Mouse (Mus musculus) lung, postnatal 36 days (tissue): ENCODE results near the gene Axdnd1.

ENCODE experiments used
- DNase-seq: peaks from one replicate; pipeline ENCODE4 v3.0.0; 2022; ENCODE audit warnings: mixed read lengths

Axdnd1 gene

GRCm38 (mm10) chr1:156420671-156421297 is at the start of gene Axdnd1:
Gene Axdnd1, minus strand, starts transcription at chr1:156421159.
- peak; percentile 92 for DNase-seq

DNA sequence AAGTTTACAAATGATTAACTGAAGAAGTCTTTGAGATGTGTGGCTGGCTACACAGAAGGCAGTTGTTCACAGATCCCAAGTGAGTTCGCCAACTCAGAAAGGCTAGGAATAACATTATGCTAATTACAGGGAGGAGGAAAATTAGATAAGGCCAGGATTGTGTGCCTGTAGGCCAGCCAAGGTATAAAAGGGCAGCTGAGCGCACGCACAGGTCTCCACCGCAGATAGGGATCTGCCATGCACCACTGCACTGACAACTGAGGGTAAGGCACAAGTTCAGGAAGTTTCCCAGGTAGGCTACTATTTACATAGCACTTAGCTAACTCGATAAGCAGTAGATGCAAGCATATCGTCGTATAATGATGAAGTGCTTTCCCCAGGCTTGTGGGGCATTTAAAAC is 49.6 kb upstream of the Axdnd1 start:
- peak; percentile 29 for DNase-seq

DNA sequence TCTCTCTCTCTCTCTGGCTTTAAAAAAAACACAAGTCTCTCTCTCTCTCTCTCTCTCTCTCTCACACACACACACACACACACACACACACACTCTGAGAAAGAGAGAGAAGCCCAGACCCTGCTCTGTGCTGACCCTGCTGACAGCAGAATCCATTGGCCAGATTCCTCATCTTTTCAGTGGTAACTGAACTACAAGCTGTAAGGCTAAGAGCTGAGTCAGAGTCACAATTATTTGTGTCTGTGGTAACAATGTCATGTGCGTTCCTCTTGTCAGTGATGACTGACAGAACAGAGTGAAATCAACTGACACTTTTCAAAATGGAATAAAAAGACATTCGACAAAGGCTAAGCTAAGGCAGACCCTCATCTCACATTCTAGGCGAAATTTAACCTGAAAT is 47.6 kb upstream of the Axdnd1 start:
- no peak for DNase-seq

DNA sequence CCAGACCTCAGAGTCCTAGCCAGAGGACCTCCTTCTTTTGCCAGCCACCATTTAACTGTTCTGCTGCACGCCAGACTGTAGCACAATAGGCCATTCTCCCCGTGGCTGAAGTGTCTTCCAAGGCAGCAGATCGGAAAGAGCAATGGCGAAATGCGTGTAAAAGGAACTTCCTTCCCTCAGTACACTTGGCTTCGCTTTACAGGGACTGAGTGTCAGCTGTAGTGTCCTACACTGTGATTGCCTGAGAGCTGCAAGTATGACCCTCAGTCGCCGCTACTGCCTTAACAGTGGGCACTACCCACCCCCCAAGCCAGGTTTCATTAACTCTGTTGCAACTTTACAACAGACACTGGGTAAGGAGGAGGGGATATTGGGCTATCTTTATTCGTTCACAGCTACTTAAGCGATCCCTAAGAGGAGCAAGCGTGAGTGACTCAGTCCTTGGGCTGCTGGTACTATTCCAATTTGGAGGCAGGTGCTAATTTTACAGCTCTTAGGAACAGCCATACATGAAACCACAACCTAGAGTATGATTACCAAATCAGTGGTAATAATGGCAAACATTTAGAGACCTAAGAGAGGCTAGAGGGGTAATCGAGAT is 46.8 kb upstream of the Axdnd1 start:
- peak; percentile 67 for DNase-seq

GRCm38 (mm10) chr1:156464963-156465362 is 44.0 kb upstream of the Axdnd1 start:
- peak; percentile 60 for DNase-seq

- DNase-seq, result peak; percentile 73
Observed at GRCm38 (mm10) chr1:156463981-156464853, 43.3 kb upstream of the Axdnd1 start.

GRCm38 (mm10) chr1:156462273-156462991 is 41.5 kb upstream of the Axdnd1 start:
- DNase-seq, result no peak

GRCm38 (mm10) chr1:156461036-156461435 is 40.1 kb upstream of the Axdnd1 start:
- DNase-seq, result no peak

GRCm38 (mm10) chr1:156460216-156460615 is 39.3 kb upstream of the Axdnd1 start:
- DNase-seq, result no peak

DNA sequence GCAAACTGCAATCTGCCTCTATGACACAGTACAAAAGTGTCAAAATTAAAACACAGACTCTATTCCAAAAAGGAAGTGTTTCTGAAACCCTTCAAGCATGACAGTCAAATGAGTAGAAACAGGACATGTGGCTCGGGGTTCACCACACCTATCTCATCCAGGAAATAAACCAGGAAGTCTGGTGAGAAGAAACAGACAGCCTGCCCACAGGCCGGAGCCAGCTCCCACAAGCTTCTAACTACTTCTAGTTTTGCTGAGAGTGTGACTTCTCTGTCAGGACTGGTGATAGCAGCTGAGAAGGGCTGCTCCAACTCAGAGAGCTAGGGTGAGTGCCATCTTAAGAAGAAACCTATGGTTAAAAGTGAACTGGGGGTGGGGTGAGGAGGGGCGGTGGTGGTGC is 38.7 kb upstream of the Axdnd1 start:
- DNase-seq, result peak; percentile 58

DNA sequence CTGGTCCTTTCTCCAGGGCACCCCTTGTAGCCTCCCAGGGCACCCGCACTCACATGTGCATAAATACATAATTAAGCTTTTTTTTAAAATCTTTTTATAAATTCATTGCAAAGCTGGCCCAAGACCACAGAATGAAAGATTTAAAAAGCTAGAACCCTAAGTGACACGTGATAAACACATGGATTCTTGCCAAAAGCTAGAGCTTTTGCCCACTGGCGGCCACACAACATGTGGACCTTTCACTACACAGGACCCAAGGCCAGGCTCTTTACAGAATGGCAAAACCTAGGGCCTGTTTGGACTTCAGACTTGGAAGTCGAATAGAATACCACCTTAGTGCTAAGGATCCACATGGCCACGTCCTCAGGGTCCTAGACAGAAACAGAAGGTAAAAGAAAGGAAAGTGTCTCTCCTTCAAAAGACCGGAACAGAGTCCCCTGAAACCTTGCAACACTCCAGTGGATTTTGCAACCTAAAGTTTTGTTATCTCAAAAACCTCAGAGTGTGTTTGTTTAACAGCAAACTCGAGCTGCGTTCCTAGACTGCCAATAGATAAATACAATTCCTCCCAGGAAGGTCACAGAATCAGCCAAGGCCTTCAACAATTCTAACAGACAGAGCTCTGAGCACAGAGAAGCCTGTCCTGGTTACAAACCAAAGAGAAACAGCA is 37.6 kb upstream of the Axdnd1 start:
- DNase-seq, result peak; percentile 77

- DNase-seq, result no peak
Observed at GRCm38 (mm10) chr1:156455005-156455758, 34.2 kb upstream of the Axdnd1 start.

DNA sequence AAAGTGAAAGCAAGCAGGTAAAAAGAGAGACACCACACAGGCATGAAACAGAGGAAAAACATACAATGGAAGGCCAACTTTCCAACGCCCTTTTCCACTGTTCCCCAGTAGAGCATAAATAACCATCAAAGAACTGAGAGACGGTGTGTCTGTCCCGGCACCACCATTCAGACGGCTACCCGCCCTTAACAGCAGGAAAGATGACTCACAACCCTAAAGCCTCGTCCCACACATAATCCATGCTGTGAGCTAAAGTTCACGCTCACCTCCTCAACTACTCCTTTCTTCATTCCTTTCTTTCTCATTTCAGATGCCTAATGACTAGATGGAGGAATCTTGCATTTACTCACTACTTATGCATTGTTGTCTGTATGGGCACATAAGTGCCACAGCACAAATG is 33.4 kb upstream of the Axdnd1 start:
- no peak for DNase-seq

GRCm38 (mm10) chr1:156453876-156454275 is 32.9 kb upstream of the Axdnd1 start:
- DNase-seq, result no peak

DNA sequence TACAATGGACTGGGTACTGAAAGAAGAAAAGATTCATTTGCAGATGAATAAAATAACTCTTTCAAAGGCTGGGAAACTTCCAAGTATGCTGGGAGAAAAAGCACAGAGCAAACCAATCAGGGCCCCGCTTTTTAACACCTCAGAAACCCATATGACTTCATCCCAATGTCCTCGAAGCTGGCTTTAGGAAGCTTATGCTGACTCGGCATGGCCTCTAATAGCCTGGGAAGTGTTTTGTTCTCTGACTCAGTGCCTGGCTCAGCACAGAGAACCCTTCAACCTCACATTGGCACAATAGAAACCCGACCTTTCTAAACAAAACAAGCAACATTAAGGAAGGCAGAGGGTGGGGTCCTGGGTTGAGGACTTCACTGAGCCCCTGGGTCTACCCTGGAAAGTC is 29.5 kb upstream of the Axdnd1 start:
- DNase-seq, result no peak

DNA sequence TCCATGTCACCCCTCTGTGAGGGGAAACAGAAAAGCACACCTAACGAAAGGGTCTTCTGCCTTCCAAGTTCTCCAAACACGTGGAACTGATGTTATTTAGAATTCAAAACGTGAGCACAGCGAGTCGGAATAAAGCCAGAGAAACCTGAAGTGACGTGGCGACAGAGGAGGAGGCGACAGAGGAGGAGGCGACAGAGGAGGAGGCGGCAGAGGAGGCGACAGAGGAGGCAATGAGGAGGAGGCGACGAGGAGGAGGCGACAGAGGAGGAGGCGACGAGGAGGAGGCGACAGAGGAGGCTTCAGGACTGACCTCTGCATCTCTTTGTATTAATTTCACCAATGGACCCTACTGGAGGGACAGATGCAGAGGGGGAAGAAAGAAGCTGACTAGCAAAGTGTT is 28.7 kb upstream of the Axdnd1 start:
- no peak for DNase-seq

DNA sequence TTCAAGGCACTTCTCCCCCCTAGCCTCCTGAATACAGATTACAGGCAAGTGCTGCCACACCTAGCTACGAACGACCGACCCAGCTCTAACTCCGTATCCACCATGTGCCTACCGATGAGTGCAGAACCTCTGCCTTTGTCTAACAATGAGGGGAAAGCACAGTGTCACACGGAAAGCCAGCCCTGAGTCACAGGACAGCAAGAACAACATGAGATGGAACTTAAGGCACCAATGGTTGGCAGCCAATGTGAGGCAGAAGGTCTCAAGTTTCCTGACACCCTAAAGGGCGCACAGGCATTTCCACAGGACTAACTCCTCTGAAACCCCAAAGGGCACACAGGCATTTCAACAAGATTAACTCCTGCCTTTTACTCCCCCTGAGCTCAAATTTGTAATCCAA is 28.1 kb upstream of the Axdnd1 start:
- no peak for DNase-seq

GRCm38 (mm10) chr1:156445049-156445448 is 24.1 kb upstream of the Axdnd1 start:
- DNase-seq, result no peak

DNA sequence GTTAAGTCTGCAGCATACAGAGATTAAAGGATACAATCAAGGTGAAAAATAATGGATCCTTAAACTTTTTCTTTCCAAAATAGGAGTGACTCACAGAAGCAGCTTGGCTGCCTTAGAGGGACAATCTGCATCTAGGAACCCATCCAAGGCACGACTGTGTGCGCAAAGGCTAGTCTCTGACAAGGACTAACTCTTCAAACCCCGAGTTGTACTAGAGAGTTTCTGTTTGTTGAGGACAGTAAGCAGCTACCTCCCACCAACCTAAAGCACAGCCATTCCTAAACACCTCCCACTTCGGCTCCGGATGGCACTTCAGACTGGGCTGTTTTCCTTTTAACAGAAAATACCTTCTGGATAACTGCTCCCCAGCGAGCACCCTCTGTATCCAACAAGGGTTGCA is 21.8 kb upstream of the Axdnd1 start:
- no peak for DNase-seq

- no peak for DNase-seq
Observed at GRCm38 (mm10) chr1:156442266-156442665, 21.3 kb upstream of the Axdnd1 start.

- DNase-seq, result no peak
Observed at GRCm38 (mm10) chr1:156437726-156438125, 16.8 kb upstream of the Axdnd1 start.
